Mouse (Mus musculus) c-Kit-positive CD71-negative TER-119-negative erythroid progenitor cells, embryonic 14.5 days (primary cell): ENCODE measurements around the gene Mef2b.

Source experiments
- DNase-seq: peaks from one replicate; pipeline ENCODE4 v3.0.0-alpha.2; 2013; ENCODE audit warnings: low read depth

Gene Mef2b

GRCm38 (mm10) chr8:70139026-70139857 lies at the start of gene Mef2b, which contains the start of the genes Rfxank and Borcs8:
TSS of gene Mef2b (plus strand) at chr8:70139711.
TSS of gene Rfxank (minus strand) at chr8:70139154.
TSS of gene Borcs8 (plus strand) at chr8:70139499.
- peak; percentile 99 for DNase-seq

GRCm38 (mm10) chr8:70092786-70093185 lies 46.7 kb upstream of the Mef2b start:
- DNase-seq, result no peak

- DNase-seq, result no peak
Measured at GRCm38 (mm10) chr8:70099276-70099675, 40.2 kb upstream of the Mef2b start.

GRCm38 (mm10) chr8:70100241-70100640 lies 39.3 kb upstream of the Mef2b start:
- DNase-seq, result no peak

- DNase-seq, result no peak
Measured at GRCm38 (mm10) chr8:70104506-70104905, 35.0 kb upstream of the Mef2b start.

GRCm38 (mm10) chr8:70104922-70105321 lies 34.6 kb upstream of the Mef2b start:
- DNase-seq, result no peak

- no peak for DNase-seq
Measured at GRCm38 (mm10) chr8:70110451-70110850, 29.1 kb upstream of the Mef2b start.

- no peak for DNase-seq
Measured at GRCm38 (mm10) chr8:70111192-70111795, 28.2 kb upstream of the Mef2b start.

GRCm38 (mm10) chr8:70112401-70113016 lies 27.0 kb upstream of the Mef2b start:
- no peak for DNase-seq

- DNase-seq, result no peak
Measured at GRCm38 (mm10) chr8:70114488-70114887, 25.0 kb upstream of the Mef2b start.

- DNase-seq, result no peak
Measured at GRCm38 (mm10) chr8:70114892-70115291, 24.6 kb upstream of the Mef2b start.

GRCm38 (mm10) chr8:70117611-70118010 lies 21.9 kb upstream of the Mef2b start:
- DNase-seq, result peak; percentile 81

GRCm38 (mm10) chr8:70118726-70119700 lies 20.5 kb upstream of the Mef2b start:
- DNase-seq, result no peak

GRCm38 (mm10) chr8:70120667-70121066 lies 18.8 kb upstream of the Mef2b start, which contains the start of gene Ncan:
TSS of gene Ncan (minus strand) at chr8:70120873.
- no peak for DNase-seq

GRCm38 (mm10) chr8:70122863-70123262 lies 16.6 kb upstream of the Mef2b start:
- DNase-seq, result no peak

- no peak for DNase-seq
Measured at GRCm38 (mm10) chr8:70124992-70125391, 14.5 kb upstream of the Mef2b start.

- DNase-seq, result no peak
Measured at GRCm38 (mm10) chr8:70128435-70128834, 11.1 kb upstream of the Mef2b start.

GRCm38 (mm10) chr8:70129309-70129952 lies 10.1 kb upstream of the Mef2b start:
- no peak for DNase-seq

- no peak for DNase-seq
Measured at GRCm38 (mm10) chr8:70130066-70130465, 9.4 kb upstream of the Mef2b start.

GRCm38 (mm10) chr8:70131166-70131883 lies 8.2 kb upstream of the Mef2b start, which contains the start of gene Nr2c2ap:
TSS of gene Nr2c2ap (plus strand) at chr8:70131333.
- DNase-seq, result peak; percentile 84
